Mouse (Mus musculus): ENCODE measurements around the gene Ankrd35. TPM values are rescaled to one million over a fixed set of nuclear protein-coding genes. Genes with fewer than 3 reads are reported as not detected.
A peak's percentile ranks its signal among the peaks of the same experiment; 100 is the strongest.

The Ankrd35 gene
- polyA plus RNA-seq, 1 experiment from 2014 or later: 0.39 TPM

GRCm38 (mm10) chr3:96696766-96697732, 27.1 kb downstream of the Ankrd35 start:
- ATAC-seq: peak; percentile 94
- WGBS: 1% methylated on average over 83 of the region's 85 CpGs

GRCm38 (mm10) chr3:96698993-96699690, 29.2 kb downstream of the Ankrd35 start:
- WGBS: 57% methylated on average over 19 of the region's 19 CpGs
- Histone ChIP-seq H3K27ac (ENCODE audit: low read length) (no peak overlapping the region), H3K27me3 (replicated peaks; ENCODE audit: control insufficient read depth, insufficient read depth, low read length) (no peaks in the 10 kb centered on the region), H3K4me2 (ENCODE audit: low read depth, low read length) (no peak overlapping the region), H3K4me3 (ENCODE audit: low read length) (no peak overlapping the region), H3K4me1 (ENCODE audit: control insufficient read depth, insufficient read depth, low read length) (peaks cover 11% of the 10 kb centered on the region), H3K36me3 (ENCODE audit: control insufficient read depth, insufficient read depth, low read length) (no peaks in the 10 kb centered on the region), H3K9ac (ENCODE audit: low read depth, low read length) (no peak overlapping the region), H3K9me3 (ENCODE audit: control insufficient read depth, low read length) (no peaks in the 10 kb centered on the region)
- ATAC-seq: no peak

More at GRCm38 (mm10) chr3:96696766-96697732, 27.1 kb downstream of the Ankrd35 start:
- Histone ChIP-seq H3K4me2 (ENCODE audit: low read depth, low read length) (peak overlapping the region; percentile 81), H3K9ac (ENCODE audit: low read depth, low read length) (peak overlapping the region; percentile 86), H3K27me3 (replicated peaks; ENCODE audit: control insufficient read depth, insufficient read depth, low read length) (no peaks in the 10 kb centered on the region), H3K4me1 (ENCODE audit: control insufficient read depth, insufficient read depth, low read length) (peaks cover 11% of the 10 kb centered on the region), H3K27ac (ENCODE audit: low read length) (peak overlapping the region; percentile 91), H3K9me3 (ENCODE audit: control insufficient read depth, low read length) (no peaks in the 10 kb centered on the region), H3K4me3 (ENCODE audit: low read length) (peak overlapping the region; percentile 83), H3K36me3 (ENCODE audit: control insufficient read depth, insufficient read depth, low read length) (no peaks in the 10 kb centered on the region)

- peaks cover 8% of the 10 kb centered on the region for H3K36me3 ChIP-seq (ENCODE audit: control insufficient read depth, insufficient read depth, low read length)
- H3K4me3 ChIP-seq (ENCODE audit: low read length): no peak overlapping the region
- H3K4me1 ChIP-seq (ENCODE audit: control insufficient read depth, insufficient read depth, low read length): peaks cover 11% of the 10 kb centered on the region
- H3K27me3 ChIP-seq (replicated peaks; ENCODE audit: control insufficient read depth, insufficient read depth, low read length): no peaks in the 10 kb centered on the region
- H3K9me3 ChIP-seq (ENCODE audit: control insufficient read depth, low read length): no peaks in the 10 kb centered on the region
- ATAC-seq: no peak
- no peak overlapping the region for H3K27ac ChIP-seq (ENCODE audit: low read length)
- no peak overlapping the region for H3K9ac ChIP-seq (ENCODE audit: low read depth, low read length)
- H3K4me2 ChIP-seq (ENCODE audit: low read depth, low read length): no peak overlapping the region
- 63% methylated on average over 7 of the region's 7 CpGs for WGBS
Measured at GRCm38 (mm10) chr3:96700376-96700775, 30.4 kb downstream of the Ankrd35 start.

- H3K4me3 ChIP-seq (ENCODE audit: low read length): no peak overlapping the region
- 80% methylated on average over 4 of the region's 4 CpGs for WGBS
- no peak overlapping the region for H3K27ac ChIP-seq (ENCODE audit: low read length)
- H3K4me2 ChIP-seq (ENCODE audit: low read depth, low read length): no peak overlapping the region
- no peaks in the 10 kb centered on the region for H3K9me3 ChIP-seq (ENCODE audit: control insufficient read depth, low read length)
- H3K36me3 ChIP-seq (ENCODE audit: control insufficient read depth, insufficient read depth, low read length): peaks cover 8% of the 10 kb centered on the region
- ATAC-seq: no peak
- H3K9ac ChIP-seq (ENCODE audit: low read depth, low read length): no peak overlapping the region
- no peaks in the 10 kb centered on the region for H3K27me3 ChIP-seq (replicated peaks; ENCODE audit: control insufficient read depth, insufficient read depth, low read length)
- peaks cover 7% of the 10 kb centered on the region for H3K4me1 ChIP-seq (ENCODE audit: control insufficient read depth, insufficient read depth, low read length)
Measured at GRCm38 (mm10) chr3:96701003-96701402, 31.1 kb downstream of the Ankrd35 start.

- H3K4me1 ChIP-seq (ENCODE audit: control insufficient read depth, insufficient read depth, low read length): no peaks in the 10 kb centered on the region
- H3K27ac ChIP-seq (ENCODE audit: low read length): no peak overlapping the region
- no peak for ATAC-seq
- no peak overlapping the region for H3K9ac ChIP-seq (ENCODE audit: low read depth, low read length)
- no peaks in the 10 kb centered on the region for H3K27me3 ChIP-seq (replicated peaks; ENCODE audit: control insufficient read depth, insufficient read depth, low read length)
- H3K4me3 ChIP-seq (ENCODE audit: low read length): no peak overlapping the region
- WGBS: 62% methylated on average over 11 of the region's 11 CpGs
- peaks cover 8% of the 10 kb centered on the region for H3K36me3 ChIP-seq (ENCODE audit: control insufficient read depth, insufficient read depth, low read length)
- H3K9me3 ChIP-seq (ENCODE audit: control insufficient read depth, low read length): no peaks in the 10 kb centered on the region
- H3K4me2 ChIP-seq (ENCODE audit: low read depth, low read length): no peak overlapping the region
Measured at GRCm38 (mm10) chr3:96704778-96705177, 34.8 kb downstream of the Ankrd35 start.

GRCm38 (mm10) chr3:96706217-96706616, 36.3 kb downstream of the Ankrd35 start:
- Histone ChIP-seq H3K27ac (ENCODE audit: low read length) (no peak overlapping the region), H3K4me3 (ENCODE audit: low read length) (no peak overlapping the region), H3K4me1 (ENCODE audit: control insufficient read depth, insufficient read depth, low read length) (no peaks in the 10 kb centered on the region), H3K36me3 (ENCODE audit: control insufficient read depth, insufficient read depth, low read length) (peaks cover 13% of the 10 kb centered on the region), H3K9me3 (ENCODE audit: control insufficient read depth, low read length) (no peaks in the 10 kb centered on the region), H3K9ac (ENCODE audit: low read depth, low read length) (no peak overlapping the region), H3K4me2 (ENCODE audit: low read depth, low read length) (no peak overlapping the region), H3K27me3 (replicated peaks; ENCODE audit: control insufficient read depth, insufficient read depth, low read length) (no peaks in the 10 kb centered on the region)
- WGBS: 92% methylated on average over 11 of the region's 11 CpGs
- ATAC-seq: no peak

GRCm38 (mm10) chr3:96706984-96707383, 37.1 kb downstream of the Ankrd35 start:
- ATAC-seq: no peak
- H3K9ac ChIP-seq (ENCODE audit: low read depth, low read length): no peak overlapping the region
- 74% methylated on average over 7 of the region's 7 CpGs for WGBS
- H3K9me3 ChIP-seq (ENCODE audit: control insufficient read depth, low read length): no peaks in the 10 kb centered on the region
- no peak overlapping the region for H3K4me2 ChIP-seq (ENCODE audit: low read depth, low read length)
- no peak overlapping the region for H3K27ac ChIP-seq (ENCODE audit: low read length)
- H3K27me3 ChIP-seq (replicated peaks; ENCODE audit: control insufficient read depth, insufficient read depth, low read length): no peaks in the 10 kb centered on the region
- no peaks in the 10 kb centered on the region for H3K4me1 ChIP-seq (ENCODE audit: control insufficient read depth, insufficient read depth, low read length)
- no peak overlapping the region for H3K4me3 ChIP-seq (ENCODE audit: low read length)
- peaks cover 13% of the 10 kb centered on the region for H3K36me3 ChIP-seq (ENCODE audit: control insufficient read depth, insufficient read depth, low read length)

GRCm38 (mm10) chr3:96707903-96708683, 38.2 kb downstream of the Ankrd35 start, which contains the start of gene Nudt17:
Gene Nudt17 (minus strand): TSS chr3:96708562.
- Histone ChIP-seq H3K27me3 (replicated peaks; ENCODE audit: control insufficient read depth, insufficient read depth, low read length) (no peaks in the 10 kb centered on the region), H3K4me2 (ENCODE audit: low read depth, low read length) (peak within 1 kb of the TSS; percentile 95), H3K27ac (ENCODE audit: low read length) (no peak within 1 kb of the TSS), H3K9ac (ENCODE audit: low read depth, low read length) (peak within 1 kb of the TSS; percentile 75), H3K9me3 (ENCODE audit: control insufficient read depth, low read length) (no peaks in the 10 kb centered on the region), H3K4me3 (ENCODE audit: low read length) (peak within 1 kb of the TSS; percentile 61), H3K36me3 (ENCODE audit: control insufficient read depth, insufficient read depth, low read length) (peaks cover 14% of the 10 kb centered on the region), H3K4me1 (ENCODE audit: control insufficient read depth, insufficient read depth, low read length) (no peaks in the 10 kb centered on the region)
- WGBS: 5% methylated on average over 42 of the region's 42 CpGs
- ATAC-seq: peak; percentile 91

GRCm38 (mm10) chr3:96708684-96709064, 38.7 kb downstream of the Ankrd35 start:
- H3K9me3 ChIP-seq (ENCODE audit: control insufficient read depth, low read length): no peaks in the 10 kb centered on the region
- peak overlapping the region; percentile 95; the same call in 1 of the 2 replicates for H3K4me2 ChIP-seq (ENCODE audit: low read depth, low read length)
- 50% methylated on average over 2 of the region's 2 CpGs for WGBS
- no peak overlapping the region for H3K9ac ChIP-seq (ENCODE audit: low read depth, low read length)
- H3K36me3 ChIP-seq (ENCODE audit: control insufficient read depth, insufficient read depth, low read length): peaks cover 17% of the 10 kb centered on the region
- no peaks in the 10 kb centered on the region for H3K27me3 ChIP-seq (replicated peaks; ENCODE audit: control insufficient read depth, insufficient read depth, low read length)
- H3K27ac ChIP-seq (ENCODE audit: low read length): no peak overlapping the region
- peak; percentile 38 for ATAC-seq
- H3K4me3 ChIP-seq (ENCODE audit: low read length): no peak overlapping the region
- H3K4me1 ChIP-seq (ENCODE audit: control insufficient read depth, insufficient read depth, low read length): no peaks in the 10 kb centered on the region
